Mouse (Mus musculus) kidney, postnatal 0 days (tissue): ENCODE results near the gene Gm49601. TPM values are rescaled to one million over a fixed set of nuclear protein-coding genes. Genes with fewer than 3 reads are reported as not detected.

Experiments used
- ATAC-seq: fragments of 200-750 bp; cut with Nextera tagmentation; replicated peaks from 2 replicates; pipeline ENCODE4 v1.8.0; 2017; ENCODE audit warnings: low read depth, moderate number of reproducible peaks, moderate TSS enrichment, moderate library complexity; ENCODE audit not compliant: low FRiP score
- DNase-seq: peaks from one replicate; pipeline ENCODE4 v3.0.0-alpha.2; 2016; ENCODE audit warnings: low spot score
- H3K27ac ChIP-seq: fragments of 300-500 bp; sonication (generic); 2 replicates; pipeline ENCODE4 v1.5.1; 2014; ENCODE audit warnings: mild to moderate bottlenecking
- H3K27me3 ChIP-seq: fragments of 300-500 bp; sonication (generic); 2 replicates; pipeline ENCODE4 v1.6.1; 2014; ENCODE audit warnings: low read length, mixed read lengths; ENCODE audit not compliant: insufficient read depth
- H3K36me3 ChIP-seq: fragments of 300-500 bp; sonication (generic); 2 replicates; pipeline ENCODE4 v1.6.1; 2014; ENCODE audit warnings: low read length, mixed read lengths; ENCODE audit not compliant: insufficient read depth
- H3K4me1 ChIP-seq: fragments of 300-500 bp; sonication (generic); replicated peaks from 2 replicates; pipeline ENCODE4 v1.6.1; 2014; ENCODE audit warnings: antibody characterized with exemption, low read length, mixed read lengths; ENCODE audit not compliant: insufficient read depth
- H3K4me2 ChIP-seq: fragments of 300-500 bp; sonication (generic); 2 replicates; pipeline ENCODE4 v1.6.1; 2014; ENCODE audit warnings: mild to moderate bottlenecking, low read length, moderate library complexity, mixed read lengths
- H3K4me3 ChIP-seq: fragments of 300-500 bp; sonication (generic); replicated peaks from 2 replicates; pipeline ENCODE4 v1.5.1; 2014; ENCODE audit warnings: low read depth, low read length
- H3K9ac ChIP-seq: fragments of 300-500 bp; sonication (generic); 2 replicates; pipeline ENCODE4 v1.6.1; 2014; ENCODE audit warnings: low read depth, low read length
- H3K9me3 ChIP-seq: fragments of 300-500 bp; sonication (generic); replicated peaks from 2 replicates; pipeline ENCODE4 v1.6.1; 2016; ENCODE audit warnings: low read length, inconsistent platforms, mixed read lengths
- CTCF ChIP-seq: IDR thresholded peaks from 2 replicates; pipeline ENCODE4 v1.5.1; 2016; ENCODE audit warnings: antibody characterized with exemption, low read depth, mild to moderate bottlenecking, moderate library complexity
- WGBS: fragments of 180-500 bp; shearing (Covaris S2); extraction: QIAGEN DNeasy Blood & Tissue Kit; methylation state at CpG from one replicate; pipeline ENCODE4 v1.1.7; 2014; 5-methylcytosine and 5-hydroxymethylcytosine counted together
- polyA plus RNA-seq: library from polyadenylated mRNA; unstranded; fragments of >200 nt; fragmentation: Nextera tagmentation; extraction: Ambion mirVana; gene quantifications from 2 replicates; pipeline ENCODE4 v1.2.1, GENCODE M21; 2015

The Gm49601 gene
- polyA plus RNA-seq, 1 experiment from 2014 or later: 1.3 TPM

DNA sequence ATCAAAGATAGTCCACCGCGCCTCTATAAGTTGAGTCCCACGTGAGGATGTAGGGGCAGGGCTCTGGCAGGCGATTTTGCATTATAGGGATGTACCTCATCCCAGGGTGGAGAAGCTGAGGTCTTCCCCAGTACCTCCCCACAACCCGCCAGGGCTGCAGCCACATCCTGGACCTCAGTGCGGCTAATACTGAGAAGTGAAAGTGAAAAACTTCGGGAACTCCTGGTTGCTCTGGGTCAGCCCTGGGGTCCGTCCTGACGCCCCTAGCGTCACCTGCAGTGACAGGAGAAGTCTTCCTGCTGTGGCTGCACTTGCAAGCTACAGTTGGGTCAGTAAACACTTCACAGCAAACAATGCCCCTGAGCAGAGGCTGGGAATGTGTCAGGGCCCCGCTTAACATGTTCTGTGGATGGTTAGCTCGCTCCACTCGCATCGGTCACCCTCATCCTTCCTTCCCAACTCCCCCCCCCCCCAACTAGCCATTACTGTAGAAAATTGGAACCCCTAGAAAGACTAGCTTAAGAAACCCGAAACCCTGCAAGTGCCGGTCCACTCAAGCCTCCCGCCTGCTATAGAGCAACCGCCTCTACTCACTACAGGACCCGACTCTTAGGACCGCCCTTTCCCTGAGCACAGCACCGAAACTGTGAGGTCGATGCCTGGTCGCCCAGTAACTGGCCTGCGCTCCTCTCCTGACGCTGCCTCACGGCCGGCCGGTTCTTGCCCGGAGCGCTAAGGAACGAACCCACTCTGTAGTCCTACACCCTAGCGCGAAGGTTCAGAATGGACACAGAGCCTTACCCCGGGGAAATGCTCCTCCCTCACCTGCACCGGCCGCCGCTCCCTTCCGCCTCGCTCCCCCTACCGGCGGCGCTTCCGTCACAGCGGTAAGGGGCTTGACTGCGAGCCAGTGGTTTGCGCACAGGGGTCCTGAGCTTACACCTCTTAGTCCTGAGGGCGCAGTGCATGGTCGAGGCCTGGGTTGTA, 36.1 kb downstream of the Gm49601 start, which contains the start of gene Tbx1:
Gene Tbx1, minus strand, starts transcription at position 868 of the 987 bp plus-strand sequence.
- DNase-seq: peak; percentile 16
- no peak for ATAC-seq
- Histone ChIP-seq H3K9ac (peak within 1 kb of the TSS; percentile 9; the same call in 1 of the 2 replicates), H3K4me3 (peak within 1 kb of the TSS; percentile 30), H3K4me1 (peaks cover 19% of the 10 kb centered on the region), H3K4me2 (peak within 1 kb of the TSS; percentile 56), H3K36me3 (no peaks in the 10 kb centered on the region), H3K9me3 (no peaks in the 10 kb centered on the region), H3K27me3 (peaks cover 78% of the 10 kb centered on the region), H3K27ac (no peak within 1 kb of the TSS)
- 5% methylated on average over 48 of the region's 48 CpGs for WGBS
- TF ChIP-seq CTCF: peak; percentile 53

DNA sequence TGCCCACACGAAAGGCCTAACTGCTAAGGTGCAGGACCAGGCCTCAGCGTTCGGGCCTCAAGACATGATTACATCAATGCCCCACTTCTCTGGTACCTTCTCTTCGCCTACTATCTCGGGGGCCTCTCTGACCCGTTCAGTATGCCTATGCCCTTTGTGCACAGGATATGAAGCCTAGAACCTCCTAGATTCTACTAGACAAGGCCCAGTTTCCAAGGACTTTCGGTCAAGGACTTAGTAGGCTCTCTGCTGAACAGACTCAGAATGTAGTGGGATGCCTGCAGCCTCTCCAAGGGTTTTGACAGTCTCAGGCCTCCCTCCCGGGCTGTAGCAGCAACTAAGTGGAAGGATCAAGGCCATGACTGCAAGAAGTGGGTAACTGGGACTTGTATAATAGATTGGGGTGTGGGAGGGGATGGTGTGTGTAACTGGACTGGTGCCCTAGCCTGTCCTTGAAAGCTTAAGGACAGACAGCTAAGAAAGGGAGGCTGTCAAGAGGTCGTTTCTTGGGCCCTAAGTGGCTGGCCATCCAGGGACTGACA, 37.1 kb downstream of the Gm49601 start:
- 47% methylated on average over 9 of the region's 9 CpGs for WGBS

DNA sequence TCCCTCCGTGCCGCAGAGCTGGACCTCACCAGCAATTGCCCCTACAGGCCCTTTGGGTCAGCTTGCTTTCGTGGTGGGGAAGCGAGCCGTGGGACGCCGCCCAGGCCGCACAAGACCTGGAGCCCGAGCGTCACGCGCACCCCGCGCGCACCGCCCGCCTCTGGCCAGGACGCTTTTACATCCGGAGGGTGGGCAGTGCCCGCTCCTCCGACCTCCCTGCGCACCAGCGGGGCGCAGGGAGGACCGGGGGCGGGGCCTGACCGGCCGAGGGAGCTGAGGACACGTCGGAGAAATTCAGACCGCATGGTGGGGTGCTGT, 37.5 kb downstream of the Gm49601 start:
- Histone ChIP-seq H3K27me3 (peaks cover 88% of the 10 kb centered on the region), H3K27ac (no peak overlapping the region), H3K9me3 (no peaks in the 10 kb centered on the region), H3K36me3 (no peaks in the 10 kb centered on the region), H3K4me1 (peaks cover 19% of the 10 kb centered on the region), H3K4me3 (0 out of 2 replicates have a peak overlapping the region, but pooled peaks have one; percentile 3), H3K4me2 (peak overlapping the region; percentile 2; the same call in 1 of the 2 replicates), H3K9ac (no peak overlapping the region)
- DNase-seq (no peak), ATAC-seq (no peak)
- 14% methylated on average over 31 of the region's 31 CpGs for WGBS
- TF ChIP-seq CTCF: no peak

More for the DNA sequence above, 37.1 kb downstream of the Gm49601 start:
- no peak overlapping the region for H3K4me3 ChIP-seq
- H3K4me1 ChIP-seq: peaks cover 19% of the 10 kb centered on the region
- DNase-seq (no peak), ATAC-seq (no peak)
- peaks cover 88% of the 10 kb centered on the region for H3K27me3 ChIP-seq
- no peak overlapping the region for H3K9ac ChIP-seq
- H3K4me2 ChIP-seq: no peak overlapping the region
- H3K9me3 ChIP-seq: no peaks in the 10 kb centered on the region
- TF ChIP-seq CTCF: no peak
- no peak overlapping the region for H3K27ac ChIP-seq
- H3K36me3 ChIP-seq: no peaks in the 10 kb centered on the region

- Histone ChIP-seq H3K9ac (no peak overlapping the region), H3K9me3 (no peaks in the 10 kb centered on the region), H3K4me2 (peak overlapping the region; percentile 26; the same call in 1 of the 2 replicates), H3K27ac (no peak overlapping the region), H3K4me3 (peak overlapping the region; percentile 4), H3K27me3 (peaks cover 88% of the 10 kb centered on the region), H3K36me3 (no peaks in the 10 kb centered on the region), H3K4me1 (peaks cover 19% of the 10 kb centered on the region)
- 3% methylated on average over 52 of the region's 57 CpGs for WGBS
- no peak for ATAC-seq
- no peak for DNase-seq
- TF ChIP-seq CTCF: no peak
Measured at GRCm38 (mm10) chr16:18587847-18588737, 38.1 kb downstream of the Gm49601 start.

DNA sequence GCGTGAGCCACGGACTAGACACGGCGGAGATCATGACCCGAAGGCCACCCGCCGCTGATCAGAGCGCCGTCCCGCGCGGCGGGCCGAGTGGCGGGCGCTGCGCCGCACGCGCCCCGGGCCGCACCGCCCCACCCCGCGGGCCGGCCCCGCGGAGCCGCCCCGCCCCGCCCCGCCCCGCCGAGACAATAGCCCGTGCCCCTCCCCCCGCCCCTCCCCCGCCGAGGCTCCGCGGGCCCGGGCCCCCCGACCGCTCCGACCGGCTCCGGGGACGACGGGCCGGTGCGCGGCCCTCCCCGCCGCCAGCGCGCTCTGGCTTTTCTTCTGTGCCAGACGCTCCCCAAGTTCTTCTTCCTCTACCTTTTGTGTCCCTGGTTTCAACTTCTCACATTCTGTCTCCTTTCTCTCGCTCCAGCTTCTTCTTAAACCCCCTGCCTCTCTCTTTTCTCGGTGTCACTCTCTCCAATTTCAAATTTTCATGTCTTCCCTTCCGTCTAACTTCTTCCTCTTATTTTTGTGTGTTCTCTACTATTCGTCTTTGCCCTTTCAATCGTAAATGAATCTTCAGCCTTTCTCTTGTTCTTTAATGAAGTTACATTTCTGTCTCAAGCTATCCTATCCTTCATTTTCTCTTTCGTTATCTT, 39.2 kb downstream of the Gm49601 start:
- Histone ChIP-seq H3K4me1 (peaks cover 23% of the 10 kb centered on the region), H3K27me3 (peaks cover 94% of the 10 kb centered on the region), H3K27ac (no peak overlapping the region), H3K4me2 (peak overlapping the region; percentile 67), H3K9me3 (no peaks in the 10 kb centered on the region), H3K36me3 (no peaks in the 10 kb centered on the region), H3K9ac (no peak overlapping the region), H3K4me3 (peak overlapping the region; percentile 37)
- WGBS: 3% methylated on average over 44 of the region's 62 CpGs
- no peak for TF ChIP-seq CTCF
- DNase-seq (no peak), ATAC-seq (no peak)
